Mouse (Mus musculus) olfactory bulb, adult 2 months (tissue): ENCODE measurements around the gene Dhx57.

ENCODE experiments used
- CTCF ChIP-seq: fragments of 200-500 bp; IDR thresholded peaks from 2 replicates; pipeline ENCODE4 v1.5.1; 2012; ENCODE audit warnings: low read depth, mild to moderate bottlenecking, low read length, moderate library complexity; ENCODE audit not compliant: insufficient read depth
- POLR2A ChIP-seq: fragments of 200-500 bp; IDR thresholded peaks from 2 replicates; pipeline ENCODE4 v1.6.1; 2012; ENCODE audit warnings: mild to moderate bottlenecking, low read depth, low read length, moderate library complexity; ENCODE audit not compliant: insufficient read depth

GRCm38 (mm10) chr17:80206301-80206670, 84.0 kb downstream of the Dhx57 start:
- TF ChIP-seq POLR2A, result no peak
- TF ChIP-seq CTCF, result no peak
